Mouse (Mus musculus) gastrocnemius, postnatal 36 days (tissue): Measurements from ENCODE around the gene Bdkrb2. TPM values are rescaled to one million over a fixed set of nuclear protein-coding genes. Genes with fewer than 3 reads are reported as not detected.

Experiments
- DNase-seq, 2 experiments: peaks; one replicate each; pipeline ENCODE4 v3.0.0; 2022
- intact Hi-C: fragments of 180-260 bp; cut with DNase I; formaldehyde crosslinking; loops from one replicate; pipeline ENCODE4 v1.15.1; 2025
- long read RNA-seq, 2 experiments: library from polyadenylated mRNA; stranded (forward); transcript quantifications; one replicate each; pipeline ENCODE4 v2.0.0; 2021
- total RNA-seq, 2 experiments: library from RNA; stranded (reverse); gene quantifications; 2 replicates each; pipeline ENCODE4 v1.2.3; 2021

The Bdkrb2 gene
- under 1 TPM; 0.52 to 0.66 TPM for total RNA-seq
- long read RNA-seq, experiment 1 = 0 reads
- long read RNA-seq, experiment 2 = 0 reads

- DNase-seq = peak; percentile 43 to 47
- intact Hi-C loops = no loop called here
Observed at GRCm38 (mm10) chr12:105562936-105563680, at the start of gene Bdkrb2. Bdkrb2 (plus strand) TSS chr12:105563226.

- DNase-seq = no peak
- intact Hi-C loops = no loop called here
Observed at GRCm38 (mm10) chr12:105514111-105514510, 48.9 kb upstream of the Bdkrb2 start.

- no peak for DNase-seq
- intact Hi-C loops = no loop called here
Observed at GRCm38 (mm10) chr12:105517026-105517675, 45.9 kb upstream of the Bdkrb2 start.

GRCm38 (mm10) chr12:105519851-105520250 lies 43.2 kb upstream of the Bdkrb2 start:
- DNase-seq = no peak
- intact Hi-C loops = no loop called here

GRCm38 (mm10) chr12:105521170-105521762 lies 41.8 kb upstream of the Bdkrb2 start:
- no peak for DNase-seq
- intact Hi-C loops = no loop called here

GRCm38 (mm10) chr12:105523737-105524136 lies 39.3 kb upstream of the Bdkrb2 start:
- intact Hi-C loops = no loop called here
- no peak for DNase-seq

- intact Hi-C loops = no loop called here
- DNase-seq = no peak
Observed at GRCm38 (mm10) chr12:105526186-105526585, 36.8 kb upstream of the Bdkrb2 start.

- intact Hi-C loops = no loop called here
- peak; percentile 32 to 47 for DNase-seq
Observed at GRCm38 (mm10) chr12:105526829-105527228, 36.2 kb upstream of the Bdkrb2 start.

- no peak for DNase-seq
- intact Hi-C loops = no loop called here
Observed at GRCm38 (mm10) chr12:105529545-105529944, 33.5 kb upstream of the Bdkrb2 start.

GRCm38 (mm10) chr12:105531724-105532371 lies 31.2 kb upstream of the Bdkrb2 start:
- intact Hi-C loops = no loop called here
- no peak for DNase-seq

- no peak for DNase-seq
Observed at GRCm38 (mm10) chr12:105534842-105535241, 28.2 kb upstream of the Bdkrb2 start.

GRCm38 (mm10) chr12:105535968-105536760 lies 26.9 kb upstream of the Bdkrb2 start:
- intact Hi-C loops = no loop called here
- no peak for DNase-seq

More at GRCm38 (mm10) chr12:105534842-105535241, 28.2 kb upstream of the Bdkrb2 start:
- intact Hi-C loops = no loop called here

- no peak for DNase-seq
- intact Hi-C loops = no loop called here
Observed at GRCm38 (mm10) chr12:105537162-105537561, 25.9 kb upstream of the Bdkrb2 start.

GRCm38 (mm10) chr12:105539649-105540048 lies 23.4 kb upstream of the Bdkrb2 start:
- no peak for DNase-seq
- intact Hi-C loops = no loop called here

GRCm38 (mm10) chr12:105541590-105542402 lies 21.2 kb upstream of the Bdkrb2 start:
- no peak for DNase-seq
- intact Hi-C loops = no loop called here

GRCm38 (mm10) chr12:105542513-105542912 lies 20.5 kb upstream of the Bdkrb2 start:
- intact Hi-C loops = no loop called here

GRCm38 (mm10) chr12:105543176-105543575 lies 19.9 kb upstream of the Bdkrb2 start:
- intact Hi-C loops = no loop called here
- no peak for DNase-seq

More at GRCm38 (mm10) chr12:105542513-105542912, 20.5 kb upstream of the Bdkrb2 start:
- no peak for DNase-seq

- intact Hi-C loops = no loop called here
- no peak for DNase-seq
Observed at GRCm38 (mm10) chr12:105543751-105544150, 19.3 kb upstream of the Bdkrb2 start.

GRCm38 (mm10) chr12:105544872-105545271 lies 18.2 kb upstream of the Bdkrb2 start:
- intact Hi-C loops = no loop called here
- DNase-seq = no peak
